ENCODE assay signal across 10 mouse cellular contexts in the genomic region with DNA sequence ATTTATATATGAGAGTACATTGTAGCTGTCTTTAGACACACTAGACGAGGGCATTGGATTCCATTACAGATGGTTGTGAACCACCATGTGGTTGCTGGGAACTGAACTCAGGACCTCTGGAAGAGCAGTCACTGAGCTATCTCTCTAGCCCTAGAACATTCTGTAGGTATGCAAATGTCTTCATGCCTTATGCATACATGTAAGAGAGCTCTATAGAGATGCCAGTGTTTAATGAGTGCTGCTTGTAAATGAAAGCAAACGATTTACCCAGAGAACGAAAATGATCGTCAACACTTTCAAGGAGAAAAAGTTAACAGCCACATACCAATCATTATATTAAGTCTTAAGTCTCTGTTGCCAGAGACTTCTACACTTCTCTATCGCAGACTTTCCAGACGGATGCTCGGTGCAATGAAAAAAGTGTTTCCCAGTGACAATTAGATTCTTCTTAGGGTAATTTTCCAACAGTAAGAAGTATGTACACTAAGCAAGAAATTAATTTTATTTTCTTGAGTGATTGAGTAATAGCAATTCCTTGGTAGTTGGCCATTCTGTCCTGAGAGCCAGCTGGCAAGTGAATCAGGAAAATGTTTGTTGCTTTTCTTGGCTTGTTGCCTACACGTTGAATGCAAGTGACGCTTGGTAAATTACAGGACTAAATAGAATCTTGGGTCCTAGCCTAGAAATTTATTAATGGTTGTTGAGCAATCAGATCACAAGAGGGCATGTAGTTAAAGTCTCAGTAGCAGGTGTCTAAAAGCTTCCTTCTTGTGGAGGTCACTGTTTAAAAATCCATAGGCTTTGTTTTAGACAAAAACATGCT.
DNase-seq lines count a peak whose midpoint lies in the region; ATAC-seq lines count a peak whose summit lies in the region.
"Had no signal": no experiment of that assay in that cellular context is flagged by ENCODE, and none has a peak within 500 bp of the region (broad histone marks: within the 10 kb centered on the region; RNA-seq: fewer than 3 reads in every experiment).

No protein-coding gene starts in this region.

- H3K9ac ChIP-seq in hindbrain, embryonic 14.5 days = no peak overlapping the region
- H3K9ac ChIP-seq in hindbrain, embryonic 12.5 days = no peak overlapping the region
- H3K9ac ChIP-seq: embryonic facial prominence, embryonic 12.5 days; limb, embryonic 12.5 days had no signal

- ATAC-seq in hindbrain, embryonic 14.5 days (ENCODE audit: low FRiP score) = no peak
- ATAC-seq in hindbrain, embryonic 12.5 days (ENCODE audit: low FRiP score) = no peak
- no peak for ATAC-seq in erythroblast, adult 5-6 weeks (replicated peaks; ENCODE audit: low FRiP score, poor library complexity, severe bottlenecking)
- ATAC-seq in megakaryocyte-erythroid progenitor cell, adult 5-6 weeks (replicated peaks; ENCODE audit: low FRiP score, low TSS enrichment, poor library complexity, severe bottlenecking) = no peak

- H3K36me3 ChIP-seq in hindbrain, embryonic 14.5 days (replicated peaks; ENCODE audit: control insufficient read depth, insufficient read depth) = no peaks in the 10 kb centered on the region
- no peaks in the 10 kb centered on the region for H3K36me3 ChIP-seq in hindbrain, embryonic 12.5 days
- H3K36me3 ChIP-seq: embryonic facial prominence, embryonic 12.5 days; limb, embryonic 12.5 days had no signal

- H3K27me3 ChIP-seq in hindbrain, embryonic 14.5 days (ENCODE audit: control insufficient read depth, insufficient read depth, low read length) = no peaks in the 10 kb centered on the region
- no peaks in the 10 kb centered on the region for H3K27me3 ChIP-seq in hindbrain, embryonic 12.5 days
- H3K27me3 ChIP-seq: embryonic facial prominence, embryonic 12.5 days; limb, embryonic 12.5 days had no signal

- no peaks in the 10 kb centered on the region for H3K4me1 ChIP-seq in hindbrain, embryonic 14.5 days (replicated peaks; ENCODE audit: control insufficient read depth, insufficient read depth, low read length)
- peaks cover 2% of the 10 kb centered on the region; the same call in 1 of the 2 replicates for H3K4me1 ChIP-seq in hindbrain, embryonic 12.5 days
- H3K4me1 ChIP-seq: embryonic facial prominence, embryonic 12.5 days had no signal

- no peak overlapping the region for H3K4me2 ChIP-seq in hindbrain, embryonic 14.5 days (replicated peaks)
- no peak overlapping the region for H3K4me2 ChIP-seq in hindbrain, embryonic 12.5 days (replicated peaks)
- H3K4me2 ChIP-seq: embryonic facial prominence, embryonic 12.5 days; limb, embryonic 12.5 days had no signal

- no peaks in the 10 kb centered on the region for H3K9me3 ChIP-seq in hindbrain, embryonic 14.5 days (ENCODE audit: control insufficient read depth, low read length)
- H3K9me3 ChIP-seq in hindbrain, embryonic 12.5 days (replicated peaks) = no peaks in the 10 kb centered on the region
- H3K9me3 ChIP-seq: embryonic facial prominence, embryonic 12.5 days; limb, embryonic 12.5 days had no signal

- WGBS in hindbrain, embryonic 14.5 days = 70% methylated on average over 9 of the region's 9 CpGs
- 89% methylated on average over 9 of the region's 9 CpGs for WGBS in hindbrain, embryonic 12.5 days

- peak; percentile 72 for DNase-seq in hindbrain, embryonic 14.5 days (ENCODE audit: low spot score)
- peak; percentile 70 for DNase-seq in adrenal gland, adult 2 months
- peak; percentile 95 for DNase-seq in fat pad, adult 2 months (ENCODE audit: extremely low read depth, low read depth, low spot score)
- DNase-seq in kidney, postnatal 4 days = peak; percentile 19 to 29
- DNase-seq in left cerebral cortex, adult 18-20 months (ENCODE audit: low spot score in 2 of 2) = no peak

- no peak overlapping the region for H3K4me3 ChIP-seq in hindbrain, embryonic 14.5 days (replicated peaks; ENCODE audit: low read length)
- H3K4me3 ChIP-seq in hindbrain, embryonic 12.5 days = no peak overlapping the region
- H3K4me3 ChIP-seq: embryonic facial prominence, embryonic 12.5 days; limb, embryonic 12.5 days had no signal

- H3K27ac ChIP-seq in hindbrain, embryonic 14.5 days = no peak overlapping the region
- no peak overlapping the region for H3K27ac ChIP-seq in hindbrain, embryonic 12.5 days
- H3K27ac ChIP-seq: embryonic facial prominence, embryonic 12.5 days; limb, embryonic 12.5 days had no signal

Comparison
In these comparisons a context has a peak if more than half of its experiments do, and no peak if none do; other contexts are left out.
1. DNase-seq: peak in hindbrain, embryonic 14.5 days (single experiment), adrenal gland, adult 2 months (single experiment), fat pad, adult 2 months (single experiment) and kidney, postnatal 4 days (2 of 2); none in left cerebral cortex, adult 18-20 months (0 of 2).